Mouse (Mus musculus) midbrain, embryonic 11.5 days (tissue): ENCODE measurements around the gene Aacs. TPM values are rescaled to one million over a fixed set of nuclear protein-coding genes. Genes with fewer than 3 reads are reported as not detected.
A peak's percentile ranks its signal among the peaks of the same experiment; 100 is the strongest.

Experiments used
- ATAC-seq: fragments of 200-750 bp; cut with Nextera tagmentation; 2 replicates; pipeline ENCODE4 v1.8.0; 2017; ENCODE audit warnings: moderate TSS enrichment, moderate library complexity; ENCODE audit not compliant: low FRiP score
- DNase-seq: peaks from one replicate; pipeline ENCODE4 v3.0.0; 2015; ENCODE audit warnings: low spot score; ENCODE audit errors: missing footprints
- H3K27ac ChIP-seq: fragments of 300-500 bp; sonication (generic); 2 replicates; pipeline ENCODE4 v1.5.1; 2014; ENCODE audit warnings: low read depth, low read length
- H3K27me3 ChIP-seq: fragments of 300-500 bp; sonication (generic); 2 replicates; pipeline ENCODE4 v1.6.1; 2014; ENCODE audit warnings: mild to moderate bottlenecking, low read length, moderate library complexity, mixed read lengths; ENCODE audit not compliant: control insufficient read depth, insufficient read depth
- H3K36me3 ChIP-seq: fragments of 300-500 bp; sonication (generic); 2 replicates; pipeline ENCODE4 v1.6.1; 2014; ENCODE audit warnings: mild to moderate bottlenecking, low read length, moderate library complexity, mixed read lengths; ENCODE audit not compliant: control insufficient read depth, insufficient read depth
- H3K4me1 ChIP-seq: fragments of 300-500 bp; sonication (generic); 2 replicates; pipeline ENCODE4 v1.6.1; 2014; ENCODE audit warnings: low read length; ENCODE audit not compliant: control insufficient read depth, insufficient read depth
- H3K4me2 ChIP-seq: fragments of 300-500 bp; sonication (generic); 2 replicates; pipeline ENCODE4 v1.6.1; 2014; ENCODE audit warnings: mild to moderate bottlenecking, moderate library complexity
- H3K4me3 ChIP-seq: fragments of 300-500 bp; sonication (generic); 2 replicates; pipeline ENCODE4 v1.5.1; 2014; ENCODE audit warnings: low read depth, low read length
- H3K9ac ChIP-seq: fragments of 300-500 bp; sonication (generic); 2 replicates; pipeline ENCODE4 v1.6.1; 2014; ENCODE audit warnings: low read length
- H3K9me3 ChIP-seq: fragments of 300-500 bp; sonication (generic); 2 replicates; pipeline ENCODE4 v1.6.1; 2016; ENCODE audit warnings: low read length; ENCODE audit not compliant: control insufficient read depth
- WGBS: fragments of 180-500 bp; shearing (Covaris S2); extraction: QIAGEN DNeasy Blood & Tissue Kit; methylation state at CpG from one replicate; pipeline ENCODE4 v1.1.7; 2014; 5-methylcytosine and 5-hydroxymethylcytosine counted together
- polyA plus RNA-seq: library from polyadenylated mRNA; unstranded; fragments of >200 nt; fragmentation: Nextera tagmentation; extraction: Ambion mirVana; gene quantifications from 2 replicates; pipeline ENCODE4 v1.2.1, GENCODE M21; 2014

Aacs gene
- polyA plus RNA-seq, 1 experiment from 2014 or later, result 53.2 TPM

GRCm38 (mm10) chr5:125532545-125533224, 57.1 kb downstream of the Aacs start:
- under 1% methylated on average over 57 of the region's 64 CpGs for WGBS
- Histone ChIP-seq H3K4me2 (peak overlapping the region; percentile 63), H3K9me3 (no peaks in the 10 kb centered on the region), H3K36me3 (no peaks in the 10 kb centered on the region), H3K9ac (peak overlapping the region; percentile 50), H3K4me1 (peaks cover 11% of the 10 kb centered on the region), H3K4me3 (peak overlapping the region; percentile 52), H3K27ac (no peak overlapping the region), H3K27me3 (peaks cover 48% of the 10 kb centered on the region)
- ATAC-seq, result peak; percentile 8; the same call in 1 of the 2 replicates
- peak; percentile 95 for DNase-seq

GRCm38 (mm10) chr5:125533225-125533900, 57.7 kb downstream of the Aacs start:
- Histone ChIP-seq H3K4me3 (peak overlapping the region; percentile 52), H3K27me3 (peaks cover 48% of the 10 kb centered on the region), H3K36me3 (no peaks in the 10 kb centered on the region), H3K4me1 (peaks cover 11% of the 10 kb centered on the region), H3K9me3 (no peaks in the 10 kb centered on the region), H3K27ac (no peak overlapping the region), H3K4me2 (peak overlapping the region; percentile 63), H3K9ac (0 out of 2 replicates have a peak overlapping the region, but pooled peaks have one; percentile 50)
- DNase-seq (peak; percentile 93), ATAC-seq (no peak)
- WGBS, result 1% methylated on average over 24 of the region's 24 CpGs

- Histone ChIP-seq H3K4me3 (no peak overlapping the region), H3K27me3 (peaks cover 48% of the 10 kb centered on the region)
- 5% methylated on average over 7 of the region's 7 CpGs for WGBS
These were observed 58.6 kb downstream of the Aacs start for GRCm38 (mm10) chr5:125534168-125534610.

GRCm38 (mm10) chr5:125534611-125535324, 59.2 kb downstream of the Aacs start:
- Histone ChIP-seq H3K9ac (no peak overlapping the region), H3K4me1 (peaks cover 11% of the 10 kb centered on the region), H3K9me3 (no peaks in the 10 kb centered on the region), H3K27ac (no peak overlapping the region), H3K4me3 (peak overlapping the region; percentile 7; the same call in 1 of the 2 replicates), H3K4me2 (peak overlapping the region; percentile 33), H3K27me3 (peaks cover 47% of the 10 kb centered on the region), H3K36me3 (no peaks in the 10 kb centered on the region)
- 1% methylated on average over 26 of the region's 26 CpGs for WGBS
- DNase-seq, result peak; percentile 92
- peak; percentile 41 for ATAC-seq

More at GRCm38 (mm10) chr5:125534168-125534610, 58.6 kb downstream of the Aacs start:
- Histone ChIP-seq H3K9me3 (no peaks in the 10 kb centered on the region), H3K36me3 (no peaks in the 10 kb centered on the region), H3K4me1 (peaks cover 11% of the 10 kb centered on the region), H3K27ac (no peak overlapping the region), H3K4me2 (no peak overlapping the region), H3K9ac (no peak overlapping the region)
- ATAC-seq (no peak), DNase-seq (peak; percentile 93)

- H3K4me2 ChIP-seq, result no peak overlapping the region
- no peaks in the 10 kb centered on the region for H3K36me3 ChIP-seq
- no peak overlapping the region for H3K4me3 ChIP-seq
- H3K27ac ChIP-seq, result no peak overlapping the region
- H3K9me3 ChIP-seq, result no peaks in the 10 kb centered on the region
- H3K4me1 ChIP-seq, result peaks cover 5% of the 10 kb centered on the region
- DNase-seq (no peak), ATAC-seq (no peak)
- no peak overlapping the region for H3K9ac ChIP-seq
- H3K27me3 ChIP-seq, result peaks cover 2% of the 10 kb centered on the region; the same call in 1 of the 2 replicates
- WGBS, result 90% methylated on average over 2 of the region's 2 CpGs
These were observed 69.5 kb downstream of the Aacs start for GRCm38 (mm10) chr5:125545090-125545489.

GRCm38 (mm10) chr5:125546293-125546692, 70.7 kb downstream of the Aacs start:
- Histone ChIP-seq H3K27me3 (peaks cover 2% of the 10 kb centered on the region; the same call in 1 of the 2 replicates), H3K27ac (no peak overlapping the region), H3K4me1 (peaks cover 7% of the 10 kb centered on the region), H3K4me3 (no peak overlapping the region), H3K36me3 (no peaks in the 10 kb centered on the region), H3K9ac (no peak overlapping the region), H3K4me2 (no peak overlapping the region), H3K9me3 (no peaks in the 10 kb centered on the region)
- no peak for DNase-seq
- no peak for ATAC-seq
- 26% methylated on average over 13 of the region's 13 CpGs for WGBS

- 25% methylated on average over 11 of the region's 11 CpGs for WGBS
- DNase-seq (no peak), ATAC-seq (peak; percentile 66)
- Histone ChIP-seq H3K27me3 (peaks cover 2% of the 10 kb centered on the region; the same call in 1 of the 2 replicates), H3K4me2 (peak overlapping the region; percentile 15; the same call in 1 of the 2 replicates), H3K27ac (no peak overlapping the region), H3K4me1 (peaks cover 7% of the 10 kb centered on the region), H3K36me3 (no peaks in the 10 kb centered on the region), H3K9me3 (no peaks in the 10 kb centered on the region), H3K4me3 (no peak overlapping the region), H3K9ac (no peak overlapping the region)
These were observed 74.3 kb downstream of the Aacs start for GRCm38 (mm10) chr5:125549750-125550489.

- no peak overlapping the region for H3K4me3 ChIP-seq
These were observed 80.1 kb downstream of the Aacs start for GRCm38 (mm10) chr5:125555732-125556131.

More at GRCm38 (mm10) chr5:125555732-125556131, 80.1 kb downstream of the Aacs start:
- WGBS, result 89% methylated on average over 5 of the region's 5 CpGs
- no peaks in the 10 kb centered on the region for H3K9me3 ChIP-seq
- ATAC-seq (no peak), DNase-seq (no peak)
- no peaks in the 10 kb centered on the region for H3K27me3 ChIP-seq
- no peaks in the 10 kb centered on the region for H3K4me1 ChIP-seq
- no peak overlapping the region for H3K4me2 ChIP-seq
- H3K27ac ChIP-seq, result no peak overlapping the region
- no peak overlapping the region for H3K9ac ChIP-seq
- H3K36me3 ChIP-seq, result no peaks in the 10 kb centered on the region
